Mouse (Mus musculus) liver, adult 2 months (tissue): ENCODE measurements around the gene Mettl7b.

Experiments used
- CTCF ChIP-seq: fragments of 200-500 bp; IDR thresholded peaks from 2 replicates; pipeline ENCODE4 v1.5.1; 2011; ENCODE audit warnings: low read depth, low read length, control low read depth
- POLR2A ChIP-seq: fragments of 200-500 bp; IDR thresholded peaks from 2 replicates; pipeline ENCODE4 v1.6.1; 2011; ENCODE audit warnings: low read length, control low read depth; ENCODE audit not compliant: insufficient read depth; ENCODE audit errors: extremely low read depth

DNA sequence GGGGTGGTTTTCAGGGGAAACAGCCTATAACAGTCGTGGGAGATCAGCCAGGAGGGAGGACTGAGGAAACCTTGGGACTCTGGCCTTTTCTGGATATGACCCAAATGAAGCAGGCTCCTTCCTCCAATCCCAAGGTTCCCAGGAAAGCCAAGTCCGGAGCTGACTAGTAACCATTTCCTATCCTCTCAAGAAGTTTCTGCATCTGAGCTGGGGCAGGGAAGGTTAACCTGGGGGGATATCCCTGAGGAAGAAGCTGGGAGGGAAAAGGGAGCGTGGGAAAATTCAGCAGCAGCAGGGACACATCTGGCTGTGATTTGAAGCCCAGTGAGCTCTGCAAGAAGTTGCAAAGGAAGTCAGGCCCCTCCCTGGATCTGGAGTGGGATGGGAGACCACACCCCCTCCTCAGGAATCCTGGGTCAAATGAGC lies 40.0 kb downstream of the Mettl7b start:
- TF ChIP-seq CTCF (no peak), POLR2A (no peak)
